Comparison of ENCODE assay signal across 17 mouse cellular contexts in genomic region chr1:72858874-72859273, GRCm38 (mm10). TPM values are rescaled to one million over a fixed set of nuclear protein-coding genes. Genes with fewer than 3 reads are reported as not detected.
DNase-seq lines count a peak whose midpoint lies in the region; ATAC-seq lines count a peak whose summit lies in the region.
"Had no signal": no experiment of that assay in that cellular context is flagged by ENCODE, and none has a peak within 500 bp of the region (broad histone marks: within the 10 kb centered on the region; RNA-seq: fewer than 3 reads in every experiment).

No protein-coding gene starts in this region.

- H3K9ac ChIP-seq in forebrain, embryonic 15.5 days (replicated peaks): no peak overlapping the region
- no peak overlapping the region for H3K9ac ChIP-seq in midbrain, embryonic 11.5 days (ENCODE audit: low read length)
- H3K9ac ChIP-seq: embryonic facial prominence, embryonic 12.5 days had no signal

- no peaks in the 10 kb centered on the region for H3K9me3 ChIP-seq in forebrain, embryonic 15.5 days
- no peaks in the 10 kb centered on the region for H3K9me3 ChIP-seq in midbrain, embryonic 11.5 days (ENCODE audit: control insufficient read depth, low read length)
- H3K9me3 ChIP-seq: embryonic facial prominence, embryonic 12.5 days; G1E had no signal

- peaks cover 13% of the 10 kb centered on the region for H3K4me1 ChIP-seq in forebrain, embryonic 15.5 days
- peaks cover 8% of the 10 kb centered on the region for H3K4me1 ChIP-seq in midbrain, embryonic 11.5 days (ENCODE audit: control insufficient read depth, insufficient read depth, low read length)

- no peaks in the 10 kb centered on the region for H3K27me3 ChIP-seq in forebrain, embryonic 15.5 days
- H3K27me3 ChIP-seq in midbrain, embryonic 11.5 days (ENCODE audit: control insufficient read depth, insufficient read depth, low read length): no peaks in the 10 kb centered on the region
- H3K27me3 ChIP-seq: embryonic facial prominence, embryonic 12.5 days had no signal

- 0 out of 2 replicates have a peak overlapping the region, but pooled peaks have one; percentile 0 for H3K27ac ChIP-seq in forebrain, embryonic 15.5 days (replicated peaks)
- peak overlapping the region; percentile 60; the same call in 1 of the 2 replicates for H3K27ac ChIP-seq in midbrain, embryonic 11.5 days (ENCODE audit: low read depth, low read length)
- H3K27ac ChIP-seq: embryonic facial prominence, embryonic 12.5 days; left cerebral cortex, adult 2 months had no signal

- H3K36me3 ChIP-seq in forebrain, embryonic 15.5 days: no peaks in the 10 kb centered on the region
- H3K36me3 ChIP-seq in midbrain, embryonic 11.5 days (ENCODE audit: control insufficient read depth, insufficient read depth, low read length): peaks cover 4% of the 10 kb centered on the region
- H3K36me3 ChIP-seq: G1E had no signal

- 46% methylated on average over 5 of the region's 5 CpGs for WGBS in forebrain, embryonic 15.5 days
- WGBS in midbrain, embryonic 11.5 days: 11% methylated on average over 5 of the region's 5 CpGs

- no peak overlapping the region for H3K4me3 ChIP-seq in forebrain, embryonic 15.5 days
- no peak overlapping the region for H3K4me3 ChIP-seq in midbrain, embryonic 11.5 days (ENCODE audit: low read depth, low read length)
- H3K4me3 ChIP-seq: embryonic facial prominence, embryonic 12.5 days; left cerebral cortex, adult 2 months had no signal

- peak; percentile 83 for DNase-seq in heart, adult 11 months
- DNase-seq in heart, adult 8-10 months (ENCODE audit: low spot score): no peak
- DNase-seq in midbrain, embryonic 11.5 days (ENCODE audit: low spot score, missing footprints): no peak
- peak; percentile 45 for DNase-seq in retina, embryonic 14.5 days (ENCODE audit: low spot score)
- no peak for DNase-seq in thymus, postnatal 14 days
- no peak for DNase-seq in frontal cortex, postnatal 10 days (ENCODE audit: low spot score in 2 of 2)
- DNase-seq in cerebellum, adult 8-10 months: no peak
- DNase-seq: liver; right cerebral cortex, adult 18-20 months; thymus, adult 18-20 months had no signal

- H3K4me2 ChIP-seq in forebrain, embryonic 15.5 days (replicated peaks): no peak overlapping the region
- H3K4me2 ChIP-seq in midbrain, embryonic 11.5 days: no peak overlapping the region
- H3K4me2 ChIP-seq: embryonic facial prominence, embryonic 12.5 days; heart, embryonic 11.5 days had no signal

- peak; percentile 32; the same call in 1 of the 2 replicates for ATAC-seq in forebrain, embryonic 15.5 days (replicated peaks)
- peak; percentile 77 for ATAC-seq in midbrain, embryonic 11.5 days (ENCODE audit: low FRiP score)
- ATAC-seq: inflammation-experienced regulatory T-cells, adult 6 months; lung, postnatal 0 days had no signal

RNA-seq across cellular contexts. Expression of gene Igfbp5, which starts 15.8 kb away (rescaled TPM):
- 100 to 1,000 TPM in 3 of 4 experiments, 10 to 100 TPM in 1; 89.6 to 129 (median 119) TPM for total RNA-seq in heart, adult 8-10 months (2022)
- polyA plus RNA-seq in forebrain, embryonic 15.5 days (2015; fragmentation: Nextera tagmentation; extraction: Ambion mirVana): 22.0 and 24.4 TPM in 2 replicates
- 23.2 and 24.6 TPM in 2 replicates for polyA plus RNA-seq in midbrain, embryonic 11.5 days (2014; fragmentation: Nextera tagmentation; extraction: Ambion mirVana)

RNA-seq across cellular contexts. Expression of gene Igfbp2, which starts 34.6 kb away (rescaled TPM):
- under 1 TPM in 3 of 4 experiments, not detected in 1; 0.27 to 0.66 (median 0.31) TPM for total RNA-seq in heart, adult 8-10 months (2022)
- polyA plus RNA-seq in forebrain, embryonic 15.5 days (2015; fragmentation: Nextera tagmentation; extraction: Ambion mirVana): 336 and 343 TPM in 2 replicates
- 468 and 548 TPM in 2 replicates for polyA plus RNA-seq in midbrain, embryonic 11.5 days (2014; fragmentation: Nextera tagmentation; extraction: Ambion mirVana)
- polyA plus RNA-seq: G1E; inflammation-experienced regulatory T-cells, adult 6 months had no signal

Comparison
In these comparisons a context has a peak if more than half of its experiments do, and no peak if none do; other contexts are left out.
1. DNase-seq: peak in heart, adult 11 months (single experiment) and retina, embryonic 14.5 days (single experiment); none in heart, adult 8-10 months (single experiment), midbrain, embryonic 11.5 days (single experiment), thymus, postnatal 14 days (single experiment), frontal cortex, postnatal 10 days (0 of 2) and cerebellum, adult 8-10 months (single experiment).